Mouse (Mus musculus) ES-Bruce4 (cell line): ENCODE measurements around the gene Slc35a5.

Experiments
- CTCF ChIP-seq: IDR thresholded peaks from one replicate; pipeline ENCODE4 v1.8.1; 2011; ENCODE audit warnings: low read depth, low read length
- EP300 ChIP-seq: IDR thresholded peaks from 2 replicates; pipeline ENCODE4 v1.6.1; 2011; ENCODE audit warnings: low read depth, low read length; ENCODE audit not compliant: insufficient read depth
- POLR2A ChIP-seq: IDR thresholded peaks from one replicate; pipeline ENCODE4 v1.8.1; 2011; ENCODE audit warnings: low read length; ENCODE audit not compliant: insufficient read depth

GRCm38 (mm10) chr16:45120844-45121425, 37.6 kb downstream of the Slc35a5 start:
- TF ChIP-seq POLR2A (no peak), EP300 (no peak), CTCF (no peak)
